Mouse (Mus musculus) myocyte (in vitro differentiated cells): ENCODE results near the gene Cdk1. TPM values are rescaled to one million over a fixed set of nuclear protein-coding genes. Genes with fewer than 3 reads are reported as not detected.

Experiments
- H3K27me3 ChIP-seq: one replicate; pipeline ENCODE4 v1.6.1; 2011; ENCODE audit not compliant: control insufficient read depth, insufficient read depth, insufficient read length
- H3K36me3 ChIP-seq: one replicate; pipeline ENCODE4 v1.6.1; 2011; ENCODE audit not compliant: control insufficient read depth, insufficient read depth
- H3K4me2 ChIP-seq: one replicate; pipeline ENCODE4 v1.6.1; 2011; ENCODE audit warnings: low read depth, control low read depth
- H3K4me3 ChIP-seq: one replicate; pipeline ENCODE4 v1.5.1; 2011; ENCODE audit warnings: mild to moderate bottlenecking, control low read depth, moderate library complexity
- H3K79me2 ChIP-seq: one replicate; pipeline ENCODE4 v1.6.1; 2011; ENCODE audit not compliant: control insufficient read depth, insufficient read depth
- H3ac ChIP-seq: one replicate; pipeline ENCODE4 v1.6.1; 2011; ENCODE audit not compliant: control insufficient read depth, insufficient read length
- CEBPB ChIP-seq: IDR thresholded peaks from 2 replicates; pipeline ENCODE4 v1.6.1; 2011; ENCODE audit warnings: mild to moderate bottlenecking, moderate library complexity; ENCODE audit not compliant: poor library complexity, insufficient read depth, severe bottlenecking
- E2F4 ChIP-seq: IDR thresholded peaks from one replicate; pipeline ENCODE4 v1.6.1; 2011; ENCODE audit warnings: mild to moderate bottlenecking, control low read depth, moderate library complexity; ENCODE audit not compliant: insufficient read depth
- MAX ChIP-seq: IDR thresholded peaks from one replicate; pipeline ENCODE4 v1.6.1; 2011; ENCODE audit warnings: low read depth, mild to moderate bottlenecking, control low read depth
- MYOD1 ChIP-seq, 3 experiments: IDR thresholded peaks; one replicate each; pipeline ENCODE4 v1.6.1; 2011; ENCODE audit warnings: control low read depth in 2 of 3, low read depth in 2 of 3, mild to moderate bottlenecking in 2 of 3, moderate library complexity in 1 of 3; ENCODE audit not compliant: insufficient read length in 2 of 3, control insufficient read depth in 1 of 3
- MYOG ChIP-seq, 3 experiments: IDR thresholded peaks; one replicate each; pipeline ENCODE4 v1.6.1; 2011; ENCODE audit warnings: control low read depth in 2 of 3, low read depth in 2 of 3, mild to moderate bottlenecking in 2 of 3; ENCODE audit not compliant: insufficient read length in 2 of 3, control insufficient read depth in 1 of 3, insufficient read depth in 1 of 3
- POLR2A ChIP-seq: IDR thresholded peaks from one replicate; pipeline ENCODE4 v1.6.1; 2011; ENCODE audit warnings: low read depth, mild to moderate bottlenecking, control low read depth, moderate library complexity; ENCODE audit not compliant: insufficient read length
- POLR2AphosphoS2 ChIP-seq: IDR thresholded peaks from one replicate; pipeline ENCODE4 v1.6.1; 2011; ENCODE audit warnings: low read depth, control low read depth; ENCODE audit not compliant: insufficient read length
- REST ChIP-seq: IDR thresholded peaks from one replicate; pipeline ENCODE4 v1.6.1; 2011; ENCODE audit warnings: mild to moderate bottlenecking, control low read depth, moderate library complexity; ENCODE audit not compliant: insufficient read depth, insufficient read length
- SRF ChIP-seq: IDR thresholded peaks from one replicate; pipeline ENCODE4 v1.6.1; 2011; ENCODE audit warnings: low read depth; ENCODE audit not compliant: control insufficient read depth, insufficient read length
- TCF12 ChIP-seq: IDR thresholded peaks from one replicate; pipeline ENCODE4 v1.6.1; 2011; ENCODE audit warnings: mild to moderate bottlenecking, control low read depth; ENCODE audit not compliant: poor library complexity, insufficient read depth, severe bottlenecking
- TCF3 ChIP-seq: IDR thresholded peaks from one replicate; pipeline ENCODE4 v1.6.1; 2011; ENCODE audit warnings: low read depth, control low read depth; ENCODE audit not compliant: insufficient read length
- USF1 ChIP-seq: IDR thresholded peaks from one replicate; pipeline ENCODE4 v1.6.1; 2011; ENCODE audit warnings: low read depth, mild to moderate bottlenecking, control low read depth, moderate library complexity
- polyA plus RNA-seq: library from polyadenylated mRNA; unstranded; fragments of >200 nt; fragmentation: generic; extraction: Trizol; gene quantifications from one replicate; pipeline ENCODE4 v1.2.1, GENCODE M21; 2012; ENCODE audit warnings: missing spikeins

The Cdk1 gene
- 85.7 TPM for polyA plus RNA-seq

- peaks cover 12% of the 10 kb centered on the region for H3K36me3 ChIP-seq
- peak within 1 kb of the TSS; percentile 26 for H3ac ChIP-seq
- peak within 1 kb of the TSS; percentile 88 for H3K4me3 ChIP-seq
- TF ChIP-seq TCF12 (no peak), CEBPB (no peak), POLR2A (peak; percentile 85), TCF3 (no peak), MYOG (IDR thresholded peaks at IDR 0.05; ENCODE audit: control insufficient read depth in 1 of 3, insufficient read depth in 1 of 3, insufficient read length in 2 of 3, low read depth in 2 of 3) (peak in 1 of 3 experiments; percentile 2), POLR2AphosphoS2 (peak; percentile 82), E2F4 (peak; percentile 94), MAX (no peak), MYOD1 (IDR thresholded peaks at IDR 0.05; ENCODE audit: control insufficient read depth in 1 of 3, insufficient read length in 2 of 3, low read depth in 2 of 3) (no peak), USF1 (no peak), REST (no peak), SRF (no peak)
- peaks cover 52% of the 10 kb centered on the region for H3K79me2 ChIP-seq
- peak within 1 kb of the TSS; percentile 91 for H3K4me2 ChIP-seq
- H3K27me3 ChIP-seq = no peaks in the 10 kb centered on the region
Measured at GRCm38 (mm10) chr10:69352212-69353085, at the start of gene Cdk1. Cdk1 (minus strand) TSS chr10:69352938.

- Histone ChIP-seq H3K4me2 (peak overlapping the region; percentile 25), H3K27me3 (peaks cover 21% of the 10 kb centered on the region), H3ac (no peak overlapping the region), H3K36me3 (no peaks in the 10 kb centered on the region), H3K4me3 (no peak overlapping the region), H3K79me2 (no peaks in the 10 kb centered on the region)
- TF ChIP-seq POLR2A (no peak), MYOD1 (IDR thresholded peaks at IDR 0.05; ENCODE audit: control insufficient read depth in 1 of 3, insufficient read length in 2 of 3, low read depth in 2 of 3) (no peak), MYOG (IDR thresholded peaks at IDR 0.05; ENCODE audit: control insufficient read depth in 1 of 3, insufficient read depth in 1 of 3, insufficient read length in 2 of 3, low read depth in 2 of 3) (no peak), TCF3 (no peak), USF1 (no peak), MAX (no peak), CEBPB (no peak), SRF (no peak), TCF12 (no peak), REST (no peak), POLR2AphosphoS2 (no peak)
Measured at GRCm38 (mm10) chr10:69399814-69400385, 47.2 kb upstream of the Cdk1 start.

GRCm38 (mm10) chr10:69398763-69399590 lies 46.2 kb upstream of the Cdk1 start, which contains the start of gene Ank3:
Ank3 (plus strand) TSS chr10:69398773.
- Histone ChIP-seq H3K4me3 (no peak within 1 kb of the TSS), H3K79me2 (no peaks in the 10 kb centered on the region), H3K36me3 (no peaks in the 10 kb centered on the region), H3K27me3 (peaks cover 21% of the 10 kb centered on the region), H3ac (no peak within 1 kb of the TSS), H3K4me2 (peak within 1 kb of the TSS; percentile 77)
- TF ChIP-seq MYOD1 (IDR thresholded peaks at IDR 0.05; ENCODE audit: control insufficient read depth in 1 of 3, insufficient read length in 2 of 3, low read depth in 2 of 3) (peak in 1 of 3 experiments; percentile 28), POLR2A (no peak), TCF3 (no peak), CEBPB (no peak)

- H3K36me3 ChIP-seq = no peaks in the 10 kb centered on the region
- H3K4me2 ChIP-seq = peak overlapping the region; percentile 77
- no peak overlapping the region for H3ac ChIP-seq
- no peaks in the 10 kb centered on the region for H3K79me2 ChIP-seq
- peaks cover 21% of the 10 kb centered on the region for H3K27me3 ChIP-seq
- no peak for TF ChIP-seq POLR2A
- TF ChIP-seq REST = no peak
- no peak for TF ChIP-seq SRF
- no peak for TF ChIP-seq USF1
- TF ChIP-seq MYOD1 (IDR thresholded peaks at IDR 0.05; ENCODE audit: control insufficient read depth in 1 of 3, insufficient read length in 2 of 3, low read depth in 2 of 3) = no peak
- TF ChIP-seq TCF3 = no peak
- no peak for TF ChIP-seq POLR2AphosphoS2
- no peak for TF ChIP-seq MYOG (IDR thresholded peaks at IDR 0.05; ENCODE audit: control insufficient read depth in 1 of 3, insufficient read depth in 1 of 3, insufficient read length in 2 of 3, low read depth in 2 of 3)
- no peak for TF ChIP-seq TCF12
- TF ChIP-seq E2F4 = no peak
- no peak for TF ChIP-seq MAX
- TF ChIP-seq CEBPB = no peak
- no peak overlapping the region for H3K4me3 ChIP-seq
Measured at GRCm38 (mm10) chr10:69398197-69398762, 45.5 kb upstream of the Cdk1 start.
